Mouse (Mus musculus): ENCODE results near the gene Kri1.
"Not testable (repeated sequence)": the region's sequence is repeated elsewhere in the genome, so short reads cannot be mapped to it uniquely, and the experiment has no call there.

The Kri1 gene

GRCm38 (mm10) chr9:21244428-21245112 is 43.2 kb downstream of the Kri1 start:
- no peak for DNase-seq (ENCODE audit: low spot score in 2 of 2)

DNA sequence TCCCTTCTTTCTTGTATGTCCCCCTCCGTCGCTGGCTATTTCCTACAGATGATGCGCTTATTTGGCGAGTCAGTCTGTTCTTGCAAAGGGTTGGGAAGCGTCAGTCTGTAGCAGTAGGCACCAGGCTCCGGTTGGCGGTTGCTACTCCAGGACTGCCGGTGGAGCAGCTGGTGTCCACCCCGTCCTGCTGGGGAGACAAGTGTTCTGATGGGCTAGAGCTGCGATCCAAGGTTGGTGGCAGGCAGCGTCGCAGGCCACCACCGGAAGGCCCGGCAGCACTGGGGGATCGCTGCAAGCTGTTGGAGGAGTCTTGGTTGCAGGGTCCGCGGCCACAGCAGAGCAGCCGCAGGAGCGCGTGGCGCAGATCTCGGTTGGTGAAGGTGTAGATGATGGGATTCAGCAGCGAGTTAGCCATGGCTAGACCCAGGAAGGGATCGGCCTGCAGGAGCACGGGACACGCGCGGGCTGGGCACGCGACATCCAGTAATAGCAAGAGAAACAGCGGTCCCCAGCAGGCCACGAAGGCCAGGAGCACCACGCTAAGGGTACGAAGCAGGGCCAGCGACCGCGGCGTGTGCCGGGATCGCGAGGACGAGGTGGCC is 43.8 kb downstream of the Kri1 start:
- no peak for DNase-seq (ENCODE audit: low spot score in 2 of 2)

DNA sequence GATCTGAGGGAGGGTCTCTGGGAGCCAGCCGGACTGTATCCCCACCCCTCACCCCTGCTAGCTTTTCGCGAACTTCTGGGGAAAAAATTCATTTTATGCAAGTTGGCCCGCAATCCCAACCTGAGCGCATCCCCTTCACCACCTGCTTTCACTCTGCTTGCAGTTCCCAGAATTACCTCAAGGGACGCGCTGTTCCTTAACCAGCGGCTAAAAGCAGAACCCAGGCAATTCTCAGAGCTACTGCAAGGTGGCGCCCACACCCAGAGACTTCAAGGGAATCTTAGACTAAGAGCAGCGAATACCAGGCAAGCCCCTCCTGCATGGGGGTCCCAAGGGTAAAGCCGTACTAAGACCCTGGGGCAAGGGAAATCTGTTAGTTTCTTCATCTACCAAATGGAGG is 46.4 kb downstream of the Kri1 start:
- DNase-seq (ENCODE audit: low spot score in 2 of 2) = peak; percentile 64 to 75

GRCm38 (mm10) chr9:21239465-21239848 is 48.3 kb downstream of the Kri1 start:
- no peak for DNase-seq (ENCODE audit: low spot score in 2 of 2)

DNA sequence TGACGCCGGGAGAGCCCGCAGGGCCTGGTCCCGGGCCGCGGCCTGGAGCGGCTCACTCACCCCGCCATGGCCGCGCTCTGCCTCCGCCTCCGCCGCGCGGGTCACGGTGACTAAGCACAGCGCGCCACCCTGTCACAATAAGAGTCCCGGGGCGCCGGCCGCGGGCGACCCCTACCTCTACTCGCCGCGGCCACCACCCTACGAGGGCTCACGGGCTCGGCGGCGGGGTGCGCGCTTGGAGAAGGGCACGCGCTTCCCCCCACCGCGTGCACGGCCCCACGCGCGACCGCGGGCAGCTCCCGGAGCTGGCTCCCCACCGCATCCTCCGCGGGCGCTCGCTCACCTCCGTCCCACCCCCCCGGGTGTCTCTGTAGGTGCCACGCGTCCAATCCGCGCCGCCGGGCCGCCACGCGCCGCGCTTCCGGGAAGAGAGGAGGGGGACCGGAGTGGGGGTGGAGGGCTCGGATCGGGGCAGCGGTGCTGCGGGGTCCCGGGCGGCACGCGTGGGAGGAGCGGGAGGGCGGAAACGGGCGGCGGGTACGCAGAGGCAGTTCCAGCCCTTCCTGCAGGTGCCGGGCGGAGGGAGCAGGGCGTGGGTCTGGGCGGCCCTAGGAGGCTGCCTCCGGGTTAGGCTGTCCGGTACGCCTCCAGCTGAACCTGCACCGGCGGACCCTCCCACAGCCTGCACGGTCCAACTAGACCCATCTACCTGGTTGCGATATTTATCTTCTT is 48.9 kb downstream of the Kri1 start, which contains the start of gene Keap1:
TSS of gene Keap1 (minus strand) at position 629 of the 732 bp plus-strand sequence.
- peak; percentile 51 to 66 for DNase-seq (ENCODE audit: low spot score in 2 of 2)

- no peak for DNase-seq (ENCODE audit: low spot score in 2 of 2)
These were observed 49.6 kb downstream of the Kri1 start for GRCm38 (mm10) chr9:21238004-21238732.

GRCm38 (mm10) chr9:21237368-21238003 is 50.3 kb downstream of the Kri1 start:
- no peak for DNase-seq (ENCODE audit: low spot score in 2 of 2)

- no peak for DNase-seq (ENCODE audit: low spot score in 2 of 2)
These were observed 50.8 kb downstream of the Kri1 start for GRCm38 (mm10) chr9:21236991-21237367.

DNA sequence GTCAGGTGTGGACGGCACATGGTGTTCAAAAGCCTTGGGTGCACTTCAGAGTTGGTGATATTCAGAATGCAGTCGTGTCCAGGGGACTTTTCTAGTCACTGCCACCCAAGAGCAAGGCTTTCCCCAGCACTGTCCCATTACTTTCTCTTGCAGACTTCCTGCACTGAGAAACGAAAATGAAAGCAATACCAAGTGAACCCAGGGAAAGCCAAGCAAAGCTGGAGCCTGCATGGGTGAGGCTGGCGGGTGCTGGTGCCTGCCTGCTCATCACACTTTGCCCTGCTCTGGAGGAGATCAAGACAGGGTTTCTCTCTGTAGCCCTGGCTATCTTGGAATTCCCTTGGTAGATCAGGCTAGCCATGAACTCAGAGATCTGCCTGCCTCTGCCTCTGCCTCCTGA is 52.4 kb downstream of the Kri1 start:
- DNase-seq (ENCODE audit: low spot score in 2 of 2) = no peak

- no peak for DNase-seq (ENCODE audit: low spot score in 2 of 2)
These were observed 54.0 kb downstream of the Kri1 start for GRCm38 (mm10) chr9:21233805-21234204.

GRCm38 (mm10) chr9:21233366-21233765 is 54.4 kb downstream of the Kri1 start:
- DNase-seq (ENCODE audit: low spot score in 2 of 2) = no peak

GRCm38 (mm10) chr9:21232867-21233266 is 54.9 kb downstream of the Kri1 start:
- no peak for DNase-seq (ENCODE audit: low spot score in 2 of 2)

GRCm38 (mm10) chr9:21231551-21231950 is 56.2 kb downstream of the Kri1 start:
- no peak for DNase-seq (ENCODE audit: low spot score in 2 of 2)

- DNase-seq (ENCODE audit: low spot score in 2 of 2) = no peak
These were observed 60.4 kb downstream of the Kri1 start for GRCm38 (mm10) chr9:21227342-21227741.

DNA sequence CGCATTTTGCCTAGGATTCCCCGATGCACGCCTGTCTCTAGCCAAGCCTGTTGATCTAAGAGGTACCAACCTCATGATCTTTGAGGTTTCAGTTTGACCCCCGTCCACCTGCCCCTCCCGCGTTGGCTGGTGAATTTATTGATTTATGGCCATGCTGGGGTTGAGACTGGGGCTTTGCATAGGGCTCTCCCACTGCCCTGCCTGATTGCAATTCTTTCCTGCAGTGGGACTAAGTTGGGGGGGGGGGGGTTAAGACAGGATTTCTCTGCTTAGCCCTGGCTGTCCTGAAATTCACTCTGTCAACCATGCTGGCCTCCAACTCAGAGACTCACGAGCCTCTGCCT is 62.4 kb downstream of the Kri1 start:
- DNase-seq (ENCODE audit: low spot score in 2 of 2) = no peak

DNA sequence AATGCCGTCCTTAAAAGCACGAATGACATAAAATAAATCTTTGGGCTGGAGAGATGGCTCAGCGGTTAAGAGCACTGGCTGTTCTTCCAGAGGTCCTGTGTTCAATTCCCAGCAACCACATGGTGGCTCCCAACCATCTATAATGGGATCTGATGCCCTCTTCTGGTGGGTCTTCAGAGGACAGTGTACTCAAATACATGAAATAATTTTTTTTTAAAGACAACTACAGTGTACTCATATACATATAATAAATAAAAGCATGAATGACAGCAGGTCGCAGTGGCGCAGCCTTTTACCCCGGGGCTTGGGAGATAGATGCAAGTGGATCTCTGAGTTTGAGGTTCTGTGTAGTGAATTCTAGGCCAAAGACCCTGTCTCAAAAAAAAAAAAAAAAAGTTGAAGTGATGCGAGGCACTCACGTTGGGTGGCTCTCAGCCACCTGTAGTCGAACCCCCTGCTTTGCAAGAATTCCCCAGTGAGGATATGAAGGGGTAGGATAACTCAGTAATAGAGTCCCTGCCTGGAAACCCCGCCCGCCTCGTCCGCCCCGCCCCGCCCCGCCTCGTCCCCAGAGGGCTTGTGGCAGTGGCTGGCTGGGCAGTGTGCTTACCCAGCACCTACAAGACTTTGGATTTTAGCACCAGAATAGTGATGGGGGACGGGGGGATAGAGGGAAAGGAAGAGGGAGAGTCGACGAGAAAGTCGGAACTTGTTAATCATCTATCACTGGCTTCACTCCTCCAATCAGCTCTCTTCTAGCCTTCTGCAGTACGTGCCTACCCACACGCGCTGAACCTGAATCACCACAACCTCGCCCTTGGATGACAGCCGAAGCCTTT is 63.0 kb downstream of the Kri1 start:
- no peak for DNase-seq (ENCODE audit: low spot score in 2 of 2)

DNA sequence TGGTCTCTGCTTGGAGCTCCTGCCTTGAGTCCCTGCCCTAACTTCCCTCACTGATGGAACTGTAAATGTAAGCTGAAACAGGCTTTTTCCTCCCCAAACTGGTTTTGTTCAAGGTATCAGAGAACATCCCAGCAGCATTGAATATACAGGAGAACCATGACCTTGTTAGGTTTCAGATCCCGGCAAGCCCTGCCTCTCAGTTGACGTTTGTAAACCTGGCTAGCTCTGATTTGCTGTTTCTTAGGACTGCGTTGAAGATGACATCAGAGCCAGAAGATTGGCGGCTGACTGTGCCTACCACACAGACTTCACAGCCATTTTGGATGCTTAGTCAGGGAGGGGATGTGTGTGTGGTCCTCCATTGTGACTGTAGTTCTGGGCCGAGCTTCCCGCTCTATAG is 63.9 kb downstream of the Kri1 start:
- DNase-seq (ENCODE audit: low spot score in 2 of 2) = no peak

DNA sequence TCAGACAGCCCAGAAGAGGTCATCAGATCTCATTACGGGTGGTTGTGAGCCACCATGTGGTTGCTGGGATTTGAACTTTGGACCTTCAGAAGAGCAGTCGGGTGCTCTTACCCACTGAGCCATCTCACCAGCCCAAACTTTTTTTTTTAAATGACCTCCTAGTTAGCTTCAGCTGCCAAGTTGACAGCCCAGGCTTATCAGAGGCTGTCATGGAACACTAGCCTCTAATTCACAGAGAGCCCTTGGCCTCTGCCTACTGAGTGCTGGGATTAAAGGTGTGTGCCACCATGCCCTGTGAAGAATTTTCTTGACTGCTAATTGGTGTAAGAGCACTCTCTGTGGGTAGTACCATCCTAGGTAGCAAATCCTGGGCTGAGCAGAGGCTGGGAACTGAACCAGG is 64.3 kb downstream of the Kri1 start:
- DNase-seq (ENCODE audit: low spot score in 2 of 2) = not testable (repeated sequence)

Data from frontal cortex, postnatal 14 days (tissue).